Mouse (Mus musculus) gastrocnemius, postnatal 4 days (tissue): Measurements from ENCODE around the gene Cym. TPM values are rescaled to one million over a fixed set of nuclear protein-coding genes. Genes with fewer than 3 reads are reported as not detected.

Experiments used
- DNase-seq, 2 experiments: peaks; one replicate each; pipeline ENCODE4 v3.0.0; 2021 to 2022; ENCODE audit warnings: low spot score in 2 of 2, mixed read lengths in 2 of 2
- total RNA-seq, 2 experiments: library from RNA; stranded (reverse); gene quantifications; 2 replicates each; pipeline ENCODE4 v1.2.3; 2021

Cym gene
- total RNA-seq, 2 experiments from 2014 or later, result not detected

GRCm38 (mm10) chr3:107171964-107172363 lies 49.6 kb downstream of the Cym start:
- DNase-seq, result no peak

DNA sequence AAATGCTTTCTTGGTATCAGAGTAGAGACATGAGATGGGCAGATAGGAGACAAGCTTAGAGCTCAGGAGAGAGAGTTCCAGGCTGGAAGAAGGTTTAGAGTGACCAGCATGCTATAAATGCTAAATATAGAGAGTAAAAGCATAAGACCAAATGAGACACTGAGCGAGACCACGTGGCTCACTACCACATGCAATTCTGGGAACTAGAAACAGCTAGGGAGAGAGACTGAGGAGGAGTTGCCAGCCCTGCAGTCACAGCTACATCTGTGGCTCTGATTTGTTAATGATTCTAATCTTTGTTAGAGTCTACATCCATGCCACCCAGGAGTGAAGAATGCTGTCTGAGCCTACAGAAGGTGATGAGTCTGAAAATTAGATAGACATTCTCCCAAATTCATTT lies 52.0 kb downstream of the Cym start:
- DNase-seq, result no peak

DNA sequence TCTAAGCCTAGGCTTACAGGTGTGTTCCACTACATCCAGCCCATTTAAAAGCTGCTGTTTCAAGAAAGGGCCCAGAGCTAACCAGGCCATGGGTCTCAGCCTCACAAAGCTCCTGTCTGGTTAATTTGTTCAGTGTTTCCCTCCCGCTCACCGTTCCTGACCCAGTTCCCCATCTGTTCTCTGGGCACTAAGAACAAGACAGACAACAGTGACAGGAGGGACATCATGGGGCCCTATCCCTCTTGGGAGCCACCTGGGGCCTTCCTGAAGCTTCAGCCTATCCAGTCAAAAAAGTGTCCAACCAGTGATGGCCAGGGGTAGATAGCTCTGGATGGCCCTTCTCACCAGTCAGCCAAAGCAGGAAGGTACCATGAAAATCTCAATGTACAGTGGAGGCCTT lies 58.8 kb downstream of the Cym start:
- DNase-seq, result no peak

Other genes starting within 250 kb of the Cym start
- under 1 TPM; 0.54 to 0.98 TPM for gene Kcna3, start 185.6 kb downstream of the Cym start, total RNA-seq
- gene Kcna2, start 120.6 kb downstream of the Cym start, total RNA-seq, result 1 to 10 TPM; 2.8 to 4.1 TPM
- 1 to 10 TPM; 1.0 to 1.8 TPM for gene Kcna10, start 38.7 kb downstream of the Cym start, total RNA-seq
- not detected for gene A630076J17Rik, start 8.9 kb upstream of the Cym start, total RNA-seq
- gene Prok1, start 18.0 kb upstream of the Cym start, total RNA-seq, result under 1 TPM in 1 of 2 experiments, not detected in 1; 0.23 TPM
- gene Lamtor5, start 57.1 kb upstream of the Cym start, total RNA-seq, result 10 to 100 TPM; 56.2 to 57.1 TPM
- gene Slc16a4, start 69.5 kb upstream of the Cym start, total RNA-seq, result under 1 TPM; 0.18 to 0.37 TPM
- 10 to 100 TPM; 29.0 to 31.3 TPM for gene Rbm15, start 111.9 kb upstream of the Cym start, total RNA-seq
- 10 to 100 TPM; 37.2 to 45.8 TPM for gene Kcnc4, start 237.8 kb upstream of the Cym start, total RNA-seq